Mouse (Mus musculus) cerebellum, adult 2 months (tissue): ENCODE results near the gene Lman1l. TPM values are rescaled to one million over a fixed set of nuclear protein-coding genes. Genes with fewer than 3 reads are reported as not detected.

ENCODE experiments used
- DNase-seq, 2 experiments: peaks; one replicate each; pipeline ENCODE4 v3.0.0; 2021
- H3K27ac ChIP-seq: fragments of 200-500 bp; 2 replicates; pipeline ENCODE4 v1.5.1; 2012; ENCODE audit warnings: low read length, control low read depth, inconsistent platforms; ENCODE audit not compliant: insufficient read depth
- H3K27me3 ChIP-seq: fragments of 200-500 bp; 2 replicates; pipeline ENCODE4 v1.6.1; 2012; ENCODE audit warnings: inconsistent platforms, mild to moderate bottlenecking, low read length, moderate library complexity; ENCODE audit not compliant: control insufficient read depth, insufficient read depth
- H3K4me1 ChIP-seq: fragments of 200-500 bp; 2 replicates; pipeline ENCODE4 v1.6.1; 2011; ENCODE audit warnings: low read length; ENCODE audit not compliant: control insufficient read depth, insufficient read depth
- H3K4me3 ChIP-seq: fragments of 200-500 bp; replicated peaks from 2 replicates; pipeline ENCODE3; 2011; ENCODE audit warnings: mild to moderate bottlenecking, low read depth, low read length, control low read depth; ENCODE audit not compliant: insufficient read depth
- CTCF ChIP-seq: fragments of 200-500 bp; IDR thresholded peaks from 2 replicates; pipeline ENCODE4 v1.5.1; 2011; ENCODE audit warnings: low read depth, mild to moderate bottlenecking, control low read depth, low read length, moderate library complexity, borderline replicate concordance; ENCODE audit not compliant: insufficient read depth
- POLR2A ChIP-seq: fragments of 200-500 bp; IDR thresholded peaks from 2 replicates; pipeline ENCODE4 v1.6.1; 2011; ENCODE audit warnings: low read length, control low read depth, borderline replicate concordance; ENCODE audit not compliant: insufficient read depth
- WGBS: fragments of 180-500 bp; shearing (Covaris S2); methylation state at CpG from one replicate; pipeline ENCODE4 v1.1.7; 2018; 5-methylcytosine and 5-hydroxymethylcytosine counted together
- polyA plus RNA-seq: library from polyadenylated mRNA; depleted of rRNA; stranded (reverse); fragments of >200 nt; gene quantifications from 2 replicates; pipeline ENCODE4 v1.2.3, GENCODE M21; 2012

The Lman1l gene
- polyA plus RNA-seq, 1 experiment = not detected

DNA sequence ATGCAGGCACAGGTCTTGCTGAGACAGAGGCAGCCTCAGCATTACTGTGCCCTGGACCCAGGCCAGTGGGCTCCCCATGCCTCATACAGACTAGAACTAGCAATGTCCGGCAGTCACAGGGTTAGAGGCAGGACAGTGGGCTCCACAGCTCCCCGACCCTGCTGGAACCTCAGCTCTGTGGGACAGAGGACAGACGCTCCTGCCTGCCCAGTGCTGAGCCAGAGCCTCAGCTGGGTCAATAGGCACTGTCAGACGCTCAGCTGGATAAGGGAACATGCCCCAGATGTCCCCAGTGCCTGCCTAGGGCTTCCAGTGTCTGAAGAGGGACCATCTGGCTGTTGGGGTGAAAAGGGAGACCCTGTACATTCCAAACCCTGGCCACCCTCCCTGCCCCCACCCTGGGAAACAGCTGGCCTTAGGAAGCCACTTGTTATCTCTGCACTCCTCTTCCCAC, 22.6 kb downstream of the Lman1l start:
- Histone ChIP-seq H3K4me3 (no peak overlapping the region), H3K4me1 (peaks cover 6% of the 10 kb centered on the region; the same call in 1 of the 2 replicates), H3K27me3 (no peaks in the 10 kb centered on the region), H3K27ac (no peak overlapping the region)
- DNase-seq = no peak
- WGBS = 40% methylated on average over 4 of the region's 4 CpGs
- no peak for TF ChIP-seq POLR2A
- TF ChIP-seq CTCF = no peak

DNA sequence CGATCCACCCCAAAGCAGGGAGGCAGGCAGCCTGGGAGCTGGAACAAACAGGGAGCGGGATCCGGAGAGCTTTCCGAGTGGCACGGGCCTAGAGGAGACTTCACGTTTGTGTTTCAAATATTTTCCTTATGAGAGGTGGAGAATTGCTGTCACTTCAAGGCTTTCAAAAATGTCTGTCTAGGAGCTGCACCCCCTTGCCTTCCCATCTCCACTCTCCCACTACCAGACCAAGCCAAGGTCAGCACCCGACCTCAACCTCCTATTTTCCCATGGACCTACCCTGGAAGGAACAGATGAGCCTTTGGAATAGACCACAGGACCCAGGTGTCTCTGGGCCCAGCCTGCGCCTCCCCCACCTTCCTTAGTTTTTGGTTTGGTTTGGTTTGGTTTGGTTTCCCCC, 23.3 kb downstream of the Lman1l start:
- WGBS = 88% methylated on average over 8 of the region's 8 CpGs
- no peak for DNase-seq
- Histone ChIP-seq H3K4me1 (peaks cover 6% of the 10 kb centered on the region; the same call in 1 of the 2 replicates), H3K4me3 (no peak overlapping the region), H3K27me3 (no peaks in the 10 kb centered on the region), H3K27ac (no peak overlapping the region)
- TF ChIP-seq CTCF (no peak), POLR2A (no peak)

DNA sequence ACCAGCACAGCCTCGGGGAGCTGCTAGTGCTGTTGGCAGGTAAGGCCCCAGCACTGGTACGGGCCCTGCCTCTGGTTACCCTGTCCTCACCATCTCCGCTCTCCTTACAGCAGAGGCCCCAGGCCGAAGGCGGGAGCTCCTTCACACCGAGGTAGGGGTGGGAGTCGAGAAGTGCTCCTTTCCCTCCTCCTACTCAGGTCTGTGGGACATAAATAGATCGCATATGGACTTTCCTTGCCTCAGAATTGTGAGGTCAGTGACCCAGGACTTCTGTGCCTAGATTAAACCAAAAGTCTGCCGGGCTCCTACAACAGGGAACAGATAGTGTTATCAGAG, 26.4 kb downstream of the Lman1l start:
- H3K4me1 ChIP-seq = peaks cover 6% of the 10 kb centered on the region; the same call in 1 of the 2 replicates
- no peak for TF ChIP-seq POLR2A
- TF ChIP-seq CTCF = no peak
- H3K27me3 ChIP-seq = no peaks in the 10 kb centered on the region
- 40% methylated on average over 9 of the region's 9 CpGs for WGBS
- H3K27ac ChIP-seq = no peak overlapping the region
- no peak overlapping the region for H3K4me3 ChIP-seq
- DNase-seq = no peak

DNA sequence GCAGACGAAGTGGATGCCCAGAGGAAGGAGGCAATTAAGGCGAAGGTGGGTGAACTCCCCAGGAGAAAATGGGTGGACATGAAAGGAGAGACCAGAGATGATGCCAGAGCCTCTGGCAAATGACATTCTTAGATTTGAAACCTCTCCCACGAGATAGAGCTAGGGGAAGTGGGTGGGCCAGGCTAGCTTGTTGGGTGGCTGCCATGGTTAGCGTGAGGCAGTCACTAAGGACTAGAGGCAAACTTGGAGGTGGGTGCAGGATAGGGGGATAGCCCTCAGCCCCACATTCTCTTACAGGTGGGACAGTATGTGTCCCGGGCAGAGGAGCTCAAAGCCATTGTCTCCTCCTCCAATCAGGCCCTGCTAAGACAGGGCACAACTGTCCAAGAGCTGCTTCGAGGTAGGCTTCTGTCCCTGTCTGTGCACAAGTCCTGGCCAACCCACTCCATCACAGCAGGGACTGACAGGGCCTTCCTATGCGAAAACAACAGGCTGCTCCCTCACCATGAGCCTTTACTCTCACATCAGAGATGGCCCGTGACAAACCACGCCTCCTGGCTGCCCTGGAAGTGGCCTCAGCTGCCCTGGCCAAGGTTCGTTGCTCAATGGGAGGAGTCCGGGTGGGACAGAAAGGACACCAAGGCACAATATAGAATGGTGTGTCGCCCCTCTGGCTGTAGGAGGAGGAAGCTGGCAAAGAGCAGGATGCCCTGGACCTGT, 27.0 kb downstream of the Lman1l start:
- Histone ChIP-seq H3K27ac (no peak overlapping the region), H3K4me1 (peaks cover 6% of the 10 kb centered on the region; the same call in 1 of the 2 replicates), H3K27me3 (no peaks in the 10 kb centered on the region), H3K4me3 (no peak overlapping the region)
- 44% methylated on average over 12 of the region's 12 CpGs for WGBS
- TF ChIP-seq POLR2A (no peak), CTCF (no peak)
- no peak for DNase-seq

DNA sequence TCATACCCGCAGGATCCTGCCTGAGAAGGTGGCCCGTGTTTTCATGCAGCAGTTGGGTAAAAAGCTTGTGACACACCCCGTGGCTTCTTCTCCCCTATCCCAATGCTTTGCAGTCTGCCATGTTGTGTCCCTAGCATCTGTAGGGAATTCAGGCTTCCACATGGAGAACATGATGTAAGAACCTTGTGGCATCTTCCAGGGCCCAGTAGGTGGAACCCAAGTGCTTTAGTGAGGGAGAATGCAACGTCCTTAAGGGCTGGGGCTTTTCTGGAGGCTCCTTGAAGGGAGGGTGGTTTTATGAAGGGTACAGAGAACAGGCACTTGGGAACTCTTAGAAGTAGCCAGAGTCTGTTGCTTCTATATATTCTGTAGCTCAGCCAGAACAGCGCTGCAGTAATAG, 29.8 kb downstream of the Lman1l start:
- no peak for DNase-seq
- H3K4me3 ChIP-seq = peak overlapping the region; percentile 1
- 51% methylated on average over 5 of the region's 5 CpGs for WGBS
- peaks cover 6% of the 10 kb centered on the region; the same call in 1 of the 2 replicates for H3K4me1 ChIP-seq
- no peaks in the 10 kb centered on the region for H3K27me3 ChIP-seq
- TF ChIP-seq POLR2A = no peak
- peak; percentile 39; the same call in 1 of the 2 replicates for TF ChIP-seq CTCF
- no peak overlapping the region for H3K27ac ChIP-seq

DNA sequence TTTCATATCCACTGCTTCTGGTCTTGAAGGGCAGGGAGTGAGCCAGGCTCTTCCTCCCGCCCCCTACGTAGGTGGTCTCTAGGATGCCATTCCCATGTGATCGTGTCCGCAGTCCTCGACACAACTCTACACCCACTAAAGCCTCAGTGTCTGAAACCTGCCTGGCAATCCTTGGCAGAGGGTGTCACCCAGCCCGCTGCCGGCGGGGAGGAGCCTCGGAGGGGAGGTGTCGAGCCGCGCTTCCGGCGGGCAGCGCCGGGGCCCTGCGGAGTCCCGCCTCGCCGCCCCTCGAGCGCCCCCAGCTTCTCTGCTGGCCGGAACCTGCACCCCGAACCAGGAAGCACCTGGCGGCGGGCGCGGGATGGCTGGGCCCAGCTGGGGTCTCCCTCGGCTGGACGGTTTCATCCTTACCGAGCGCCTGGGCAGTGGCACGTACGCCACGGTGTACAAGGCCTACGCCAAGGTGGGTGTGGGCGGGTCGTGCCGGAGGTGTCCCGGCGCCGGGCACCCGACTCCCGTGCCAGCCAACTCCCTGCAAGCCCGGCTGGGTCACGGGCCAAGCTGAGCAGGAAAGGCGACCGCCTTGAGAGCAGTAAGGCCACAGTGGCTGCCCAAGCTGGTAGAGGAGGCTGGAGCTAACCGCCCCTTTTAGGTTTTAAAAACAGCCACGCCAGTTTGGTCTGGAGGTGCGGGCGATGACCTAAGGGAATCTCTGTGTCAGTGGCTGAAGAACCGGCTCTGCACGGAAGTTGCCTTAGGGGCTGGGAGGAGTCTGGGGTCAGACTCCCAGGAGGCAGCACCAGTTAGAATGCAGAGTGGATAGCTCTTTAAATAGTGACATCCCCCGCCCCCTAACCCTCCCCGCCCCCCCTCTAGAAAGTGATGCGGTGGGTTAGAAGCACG, 31.1 kb downstream of the Lman1l start, which contains the start of gene Ulk3:
Ulk3 (plus strand) TSS at position 229 of the 903 bp plus-strand sequence.
- WGBS = under 1% methylated on average over 58 of the region's 58 CpGs
- peaks cover 6% of the 10 kb centered on the region; the same call in 1 of the 2 replicates for H3K4me1 ChIP-seq
- 0 out of 2 replicates have a peak, but pooled peaks have one; percentile 8 for TF ChIP-seq CTCF
- peak; percentile 37; the same call in 1 of the 2 replicates for TF ChIP-seq POLR2A
- H3K27ac ChIP-seq = peak within 1 kb of the TSS; percentile 49
- DNase-seq = peak; percentile 79 to 84
- H3K4me3 ChIP-seq = peak within 1 kb of the TSS; percentile 86
- H3K27me3 ChIP-seq = no peaks in the 10 kb centered on the region

DNA sequence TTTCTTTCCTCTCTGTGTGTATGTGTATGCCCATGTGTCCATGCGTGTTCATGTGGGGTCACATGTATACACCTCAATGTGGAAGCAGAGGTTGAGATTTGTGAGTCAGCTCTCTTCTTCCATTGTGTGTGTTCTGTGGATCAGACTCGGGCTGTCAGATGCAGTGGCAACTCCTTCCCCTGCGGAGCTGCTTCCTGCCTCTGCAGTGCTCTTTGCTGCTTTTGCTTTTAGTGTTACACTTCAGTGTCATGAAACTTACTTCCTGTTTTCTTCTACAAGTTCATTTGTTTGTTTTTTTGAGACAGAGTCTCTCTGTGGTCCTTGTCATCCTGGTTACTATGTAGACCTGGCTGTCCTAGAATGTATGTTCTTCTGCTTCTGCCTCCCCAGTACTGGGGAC, 35.6 kb downstream of the Lman1l start:
- no peak overlapping the region for H3K27ac ChIP-seq
- H3K27me3 ChIP-seq = no peaks in the 10 kb centered on the region
- WGBS = 86% methylated on average over 3 of the region's 3 CpGs
- no peak for DNase-seq
- no peaks in the 10 kb centered on the region for H3K4me1 ChIP-seq
- H3K4me3 ChIP-seq = no peak overlapping the region
- TF ChIP-seq POLR2A = no peak
- no peak for TF ChIP-seq CTCF
